In the genomic region with DNA sequence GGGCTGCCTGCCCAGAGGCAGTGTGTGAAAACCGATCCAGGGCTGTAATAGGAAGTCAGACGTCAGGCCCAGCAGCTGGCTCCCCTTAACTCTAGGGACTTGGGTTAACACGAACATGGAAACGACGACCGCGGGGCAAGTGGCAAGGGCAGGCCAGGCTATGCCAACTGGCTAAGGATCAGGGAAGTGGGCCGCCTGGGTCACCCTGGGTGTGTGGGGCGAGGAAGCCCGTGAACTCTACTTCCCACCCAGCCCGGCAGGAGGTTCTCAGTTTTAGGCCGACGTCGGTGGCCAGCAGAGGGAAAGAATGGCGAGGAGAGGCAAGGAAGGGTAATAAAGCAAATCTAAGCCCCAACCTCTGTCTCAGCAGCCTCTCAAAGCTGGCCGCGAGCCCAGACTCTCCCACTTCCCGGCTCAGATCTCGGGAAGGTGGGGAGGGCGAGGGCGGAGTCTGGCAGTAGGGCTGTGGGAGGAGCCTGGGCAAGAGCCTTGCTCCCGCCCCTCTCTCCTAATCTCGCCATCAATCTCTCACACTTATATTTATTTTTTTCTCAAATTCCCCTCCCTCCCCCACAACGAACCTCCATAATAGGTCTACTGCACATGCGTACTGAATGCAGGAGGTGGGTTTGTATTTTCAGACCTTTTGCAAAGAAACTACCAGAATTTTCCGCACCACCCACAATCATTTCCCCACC, we compare ENCODE assay signal across 8 mouse cellular contexts. TPM values are rescaled to one million over a fixed set of nuclear protein-coding genes. Genes with fewer than 3 reads are reported as not detected.
DNase-seq lines count a peak whose midpoint lies in the region; ATAC-seq lines count a peak whose summit lies in the region.

No protein-coding gene starts in this region.

- DNase-seq in ZHBTc4 (ENCODE audit: low read depth, low spot score), result peak; percentile 87
- peak; percentile 90 for DNase-seq in embryo, embryonic 10 days (ENCODE audit: low spot score)
- peak; percentile 96 for DNase-seq in gastrocnemius, postnatal 10 days
- DNase-seq in induced T-regulatory cell, adult 2 months (ENCODE audit: low read depth), result peak; percentile 99
- DNase-seq in left cerebral cortex, adult 9 months (ENCODE audit: low spot score in 2 of 2), result peak; percentile 91 to 94
- DNase-seq in right cerebral cortex, postnatal 14 days, result peak; percentile 98
- DNase-seq in urinary bladder, postnatal 36 days (ENCODE audit: low spot score in 2 of 2), result peak; percentile 90 to 97

- ATAC-seq in megakaryocyte progenitor cell, adult 5-6 weeks (replicated peaks; ENCODE audit: poor library complexity), result peak; percentile 86

RNA-seq across cellular contexts. Expression of gene Chd3, which starts 2.9 kb away (rescaled TPM):
- 10 to 100 TPM; 39.0 to 59.5 TPM for total RNA-seq in gastrocnemius, postnatal 10 days (2021)
- total RNA-seq in megakaryocyte progenitor cell, adult 5-6 weeks (2015), result 17.0 and 22.4 TPM in 2 replicates
- 19.9 and 38.2 TPM in 2 replicates for total RNA-seq in megakaryocyte progenitor cell, adult 5-6 weeks (2017)

RNA-seq across cellular contexts. Expression of gene Rnf227, which starts 26.0 kb away (rescaled TPM):
- total RNA-seq in gastrocnemius, postnatal 10 days (2021), result 1 to 10 TPM in 1 of 2 experiments, under 1 TPM in 1; 0.85 to 2.1 TPM
- 4.3 and 6.2 TPM in 2 replicates for total RNA-seq in megakaryocyte progenitor cell, adult 5-6 weeks (2015)
- 5.1 and 7.1 TPM in 2 replicates for total RNA-seq in megakaryocyte progenitor cell, adult 5-6 weeks (2017)

RNA-seq across cellular contexts. Expression of gene Naa38, which starts 29.0 kb away (rescaled TPM):
- total RNA-seq in gastrocnemius, postnatal 10 days (2021), result 10 to 100 TPM; 83.8 to 94.5 TPM
- total RNA-seq in megakaryocyte progenitor cell, adult 5-6 weeks (2015), result 114 and 125 TPM in 2 replicates
- total RNA-seq in megakaryocyte progenitor cell, adult 5-6 weeks (2017), result 146 and 205 TPM in 2 replicates

RNA-seq across cellular contexts. Expression of gene Cyb5d1, which starts 29.1 kb away (rescaled TPM):
- 10 to 100 TPM; 18.8 to 22.3 TPM for total RNA-seq in gastrocnemius, postnatal 10 days (2021)
- total RNA-seq in megakaryocyte progenitor cell, adult 5-6 weeks (2015), result 15.4 and 16.6 TPM in 2 replicates
- total RNA-seq in megakaryocyte progenitor cell, adult 5-6 weeks (2017), result 34.2 and 50.3 TPM in 2 replicates

RNA-seq across cellular contexts. Expression of gene Tmem88, which starts 31.7 kb away (rescaled TPM):
- 10 to 100 TPM; 14.0 to 15.7 TPM for total RNA-seq in gastrocnemius, postnatal 10 days (2021)
- 0.07 and 0.42 TPM in 2 replicates for total RNA-seq in megakaryocyte progenitor cell, adult 5-6 weeks (2015)
- 0.12 TPM in 1 of 2 replicates, not detected in the other for total RNA-seq in megakaryocyte progenitor cell, adult 5-6 weeks (2017)

Comparison
In these comparisons a context has a peak if more than half of its experiments do, and no peak if none do; other contexts are left out.
1. Peak in every context shown above with its lines: DNase-seq and ATAC-seq.